Mouse (Mus musculus): ENCODE data around the gene Cacna1e. TPM values are rescaled to one million over a fixed set of nuclear protein-coding genes. Genes with fewer than 3 reads are reported as not detected.

Gene Cacna1e
- total and polyA plus RNA-seq, 3 experiments: not detected

- Histone ChIP-seq H3K4me3 (ENCODE audit: control insufficient read depth in 1 of 2, insufficient read depth in 1 of 2, low read depth in 2 of 2, low read length in 2 of 2) (no peak overlapping the region), H3K36me3 (ENCODE audit: control insufficient read depth in 1 of 2, insufficient read depth in 2 of 2, low read length in 2 of 2) (no peaks in the 10 kb centered on the region; a peak in 1 of 4 replicates), H3K79me2 (ENCODE audit: control insufficient read depth, insufficient read depth, low read length, poor library complexity) (no peaks in the 10 kb centered on the region), H3K4me1 (ENCODE audit: control insufficient read depth in 1 of 2, insufficient read depth in 2 of 2, low read length in 2 of 2) (no peaks in the 10 kb centered on the region), H3K27ac (ENCODE audit: control insufficient read depth, low read depth, low read length) (no peak overlapping the region), H3K27me3 (ENCODE audit: control insufficient read depth in 1 of 2, insufficient read depth in 2 of 2, low read length in 2 of 2) (no peaks in the 10 kb centered on the region), H3K9ac (ENCODE audit: control insufficient read depth, low read depth, low read length, poor library complexity, severe bottlenecking) (no peak overlapping the region), H3K9me3 (replicated peaks; ENCODE audit: insufficient read depth, low read length) (no peaks in the 10 kb centered on the region)
- no peak for TF ChIP-seq MXI1 (IDR thresholded peaks at IDR 0.05; ENCODE audit: low read depth, low read length)
- TF ChIP-seq ZMIZ1 (IDR thresholded peaks at IDR 0.05; ENCODE audit: low read depth, low read length): no peak
- no peak for TF ChIP-seq ETS1 (IDR thresholded peaks at IDR 0.05; ENCODE audit: low read depth, low read length)
- no peak for TF ChIP-seq RCOR1 (IDR thresholded peaks at IDR 0.05; ENCODE audit: low read depth, low read length)
- TF ChIP-seq HCFC1 (IDR thresholded peaks at IDR 0.05; ENCODE audit: low read depth, low read length): no peak
- no peak for TF ChIP-seq JUND (IDR thresholded peaks at IDR 0.05; ENCODE audit: low read depth, low read length)
- TF ChIP-seq POLR2AphosphoS2 (IDR thresholded peaks at IDR 0.05; ENCODE audit: low read length): no peak
- TF ChIP-seq GABPA (IDR thresholded peaks at IDR 0.05; ENCODE audit: low read depth, low read length): no peak
- TF ChIP-seq NELFE (IDR thresholded peaks at IDR 0.05; ENCODE audit: low read depth, low read length): no peak
- no peak for TF ChIP-seq ZNF384 (IDR thresholded peaks at IDR 0.05; ENCODE audit: low read depth, low read length)
- TF ChIP-seq TCF12 (IDR thresholded peaks at IDR 0.05; ENCODE audit: low read depth, low read length): no peak
- TF ChIP-seq MYB (IDR thresholded peaks at IDR 0.05; ENCODE audit: low read depth, low read length): no peak
- no peak for TF ChIP-seq EP300 (IDR thresholded peaks at IDR 0.05; ENCODE audit: low read depth in 1 of 2, low read length in 2 of 2)
- TF ChIP-seq SMC3 (IDR thresholded peaks at IDR 0.05; ENCODE audit: low read depth, low read length): no peak
- no peak for DNase-seq (ENCODE audit: low read depth, low spot score)
Observed at GRCm38 (mm10) chr1:154783521-154783920, 100.8 kb downstream of the Cacna1e start.

GRCm38 (mm10) chr1:154779908-154780514 is 104.3 kb downstream of the Cacna1e start:
- Histone ChIP-seq H3K4me3 (ENCODE audit: control insufficient read depth in 1 of 2, insufficient read depth in 1 of 2, low read depth in 2 of 2, low read length in 2 of 2) (no peak overlapping the region), H3K4me1 (ENCODE audit: control insufficient read depth in 1 of 2, insufficient read depth in 2 of 2, low read length in 2 of 2) (no peaks in the 10 kb centered on the region; a peak in 1 of 4 replicates), H3K9me3 (replicated peaks; ENCODE audit: insufficient read depth, low read length) (no peaks in the 10 kb centered on the region), H3K9ac (ENCODE audit: control insufficient read depth, low read depth, low read length, poor library complexity, severe bottlenecking) (no peak overlapping the region), H3K27ac (ENCODE audit: control insufficient read depth, low read depth, low read length) (no peak overlapping the region), H3K79me2 (ENCODE audit: control insufficient read depth, insufficient read depth, low read length, poor library complexity) (no peaks in the 10 kb centered on the region), H3K36me3 (ENCODE audit: control insufficient read depth in 1 of 2, insufficient read depth in 2 of 2, low read length in 2 of 2) (no peaks in the 10 kb centered on the region), H3K27me3 (ENCODE audit: control insufficient read depth in 1 of 2, insufficient read depth in 2 of 2, low read length in 2 of 2) (no peaks in the 10 kb centered on the region)
- DNase-seq (ENCODE audit: low read depth, low spot score): no peak
- TF ChIP-seq MAFK (IDR thresholded peaks at IDR 0.05; ENCODE audit: borderline replicate concordance, low read depth, low read length): no peak
- TF ChIP-seq HCFC1 (IDR thresholded peaks at IDR 0.05; ENCODE audit: low read depth, low read length): 0 out of 2 replicates have a peak, but pooled peaks have one; percentile 36
- TF ChIP-seq MYC (IDR thresholded peaks at IDR 0.05; ENCODE audit: low read depth, low read length): no peak
- peak; percentile 47; the same call in 1 of the 2 replicates for TF ChIP-seq USF1 (IDR thresholded peaks at IDR 0.05; ENCODE audit: low read depth, low read length)
- TF ChIP-seq EP300 (IDR thresholded peaks at IDR 0.05; ENCODE audit: low read depth in 1 of 2, low read length in 2 of 2): no peak
